Mouse (Mus musculus) cerebellum, adult 9-10 months (tissue): Measurements from ENCODE around the gene Anapc1.
"Not testable (repeated sequence)": the region's sequence is repeated elsewhere in the genome, so short reads cannot be mapped to it uniquely, and the experiment has no call there.

Source experiments
- DNase-seq: peaks from one replicate; pipeline ENCODE4 v3.0.0; 2022

Gene Anapc1

DNA sequence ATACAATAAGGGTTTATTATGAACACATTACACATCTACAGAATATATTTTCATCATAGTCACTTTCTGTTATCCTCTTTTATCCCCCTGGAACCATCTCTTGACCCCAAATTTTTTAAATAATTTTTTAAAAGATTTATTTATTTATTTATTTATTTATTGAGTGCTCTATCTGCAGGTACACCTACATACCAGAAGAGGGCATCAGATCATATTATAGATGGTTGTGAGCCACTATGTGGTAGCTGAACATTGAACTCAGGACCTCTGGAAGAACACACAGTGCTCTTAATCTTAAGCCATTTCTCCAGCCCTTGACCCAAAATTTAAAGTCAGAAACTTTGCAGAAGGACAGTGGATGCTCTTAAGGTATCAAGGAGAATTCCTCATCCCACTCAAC is 7.4 kb upstream of the Anapc1 start:
- no peak for DNase-seq

DNA sequence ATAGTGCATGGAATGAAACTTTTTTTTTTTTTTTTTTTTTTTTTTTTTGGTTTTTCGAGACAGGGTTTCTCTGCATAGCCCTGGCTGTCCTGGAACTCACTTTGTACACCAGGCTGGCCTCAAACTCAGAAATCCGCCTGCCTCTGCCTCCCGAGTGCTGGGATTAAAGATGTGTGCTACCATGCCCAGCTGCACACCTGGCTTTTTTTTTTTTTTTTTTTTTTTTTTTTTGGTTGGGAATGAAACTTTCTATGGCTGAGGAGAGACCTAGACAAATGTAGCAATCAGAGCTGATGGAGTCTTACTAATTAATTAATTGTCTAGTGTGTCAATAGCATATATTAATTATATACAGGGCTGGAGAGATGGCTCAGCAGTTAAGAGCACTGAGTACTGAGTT is 6.6 kb upstream of the Anapc1 start:
- not testable (repeated sequence) for DNase-seq

DNA sequence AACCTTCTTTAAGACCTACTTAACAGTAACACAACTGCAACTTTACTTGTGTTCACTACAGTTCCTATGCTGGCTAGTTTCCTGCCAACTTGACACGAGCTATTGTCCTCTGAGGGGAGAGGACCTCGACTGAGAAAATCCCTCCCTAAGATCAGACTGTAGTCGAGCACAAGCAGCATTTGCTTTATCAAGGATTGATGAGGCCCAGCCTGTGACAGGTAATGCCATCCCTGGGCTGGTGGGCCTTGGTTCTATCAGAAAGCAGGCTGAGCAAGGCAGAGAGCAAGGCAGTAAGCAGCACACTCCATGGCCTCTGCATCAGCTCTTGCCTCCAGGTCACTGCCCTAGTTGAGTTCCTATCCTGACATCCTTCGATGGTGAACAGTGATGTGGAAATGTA is 6.0 kb upstream of the Anapc1 start:
- DNase-seq: no peak

DNA sequence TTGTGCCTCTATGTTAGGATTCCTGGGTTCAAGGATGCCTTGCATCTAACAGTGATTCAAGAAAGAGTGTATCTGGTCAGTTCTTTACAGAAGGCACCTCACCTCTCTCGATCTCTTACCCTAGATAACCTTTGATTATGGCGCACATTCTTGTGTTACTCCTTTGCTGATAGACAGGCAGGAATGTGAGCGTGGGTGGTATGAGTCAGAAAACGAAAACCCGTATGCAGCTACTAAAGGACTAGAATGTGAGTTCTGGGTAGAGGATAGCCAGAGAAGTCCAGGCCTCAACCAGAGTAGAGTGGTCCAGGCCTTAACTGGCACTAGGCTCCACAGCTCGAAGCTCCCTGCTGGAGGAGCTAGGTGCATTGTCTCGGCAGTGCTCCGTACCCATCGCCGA is 5.6 kb upstream of the Anapc1 start:
- no peak for DNase-seq

DNA sequence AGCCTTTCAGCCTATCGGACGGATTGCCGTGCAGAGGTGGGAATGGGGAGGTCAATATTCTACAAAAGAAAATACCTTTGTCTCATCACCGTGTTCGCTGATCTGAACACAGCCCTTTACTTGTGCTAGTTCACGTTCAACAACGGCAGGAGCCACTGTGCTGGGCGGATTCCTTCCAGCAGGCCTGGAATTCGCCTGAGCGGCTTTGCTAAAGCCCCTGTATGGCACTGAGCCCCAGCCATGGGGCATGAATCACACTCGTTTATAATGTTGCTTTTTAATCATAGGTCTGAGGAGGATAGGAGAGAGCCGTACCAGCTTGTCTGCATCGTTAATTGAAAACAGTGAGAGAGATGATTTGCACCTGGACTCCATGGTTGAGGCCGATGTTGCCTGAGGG is 5.1 kb upstream of the Anapc1 start:
- DNase-seq: no peak

DNA sequence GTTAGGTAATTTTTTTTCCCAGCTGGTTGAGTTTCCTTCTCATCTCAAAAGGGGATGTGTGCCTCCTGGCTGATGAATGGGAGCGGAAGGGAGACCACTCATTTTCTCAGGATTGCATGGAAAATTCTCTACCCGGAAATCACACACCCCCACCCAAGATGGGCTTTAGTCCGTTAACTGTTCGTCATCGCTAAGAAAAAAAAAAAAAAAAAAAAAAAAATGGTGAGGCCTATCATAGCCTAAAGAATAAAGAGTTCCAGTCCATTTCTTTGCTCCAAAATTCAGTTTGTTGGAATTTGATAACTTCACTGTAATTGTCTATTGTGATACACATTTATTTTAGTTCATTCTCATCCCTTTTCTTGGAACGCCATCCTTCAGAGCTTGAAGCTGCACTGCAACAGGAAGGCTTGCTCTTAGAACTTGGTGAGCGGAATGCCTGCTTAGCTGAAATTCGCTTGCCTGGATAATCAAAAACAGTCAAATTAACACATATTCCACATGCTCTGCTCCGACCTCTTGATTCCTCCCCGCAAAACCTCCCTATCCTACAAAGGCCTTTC is 448 bp upstream of the Anapc1 start:
- no peak for DNase-seq

DNA sequence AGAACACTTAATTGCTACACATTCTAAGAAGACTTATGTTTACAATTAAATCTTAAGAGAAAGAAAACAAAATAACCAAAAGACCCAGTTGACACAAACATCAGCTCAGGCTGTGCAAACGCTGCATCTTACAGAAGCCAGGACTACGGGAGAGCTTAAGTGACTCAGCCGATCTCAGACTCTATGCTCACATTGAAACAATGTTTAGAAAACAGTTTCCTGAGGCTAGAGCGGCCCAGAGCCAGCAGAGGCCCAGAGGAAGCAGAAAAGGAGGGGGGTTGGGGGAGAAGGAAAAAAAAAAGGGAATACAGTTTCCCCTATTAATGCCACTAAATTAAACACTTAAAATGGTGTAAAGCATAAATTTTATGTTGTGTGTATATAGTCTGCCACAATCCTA is 6.5 kb downstream of the Anapc1 start:
- DNase-seq: no peak

DNA sequence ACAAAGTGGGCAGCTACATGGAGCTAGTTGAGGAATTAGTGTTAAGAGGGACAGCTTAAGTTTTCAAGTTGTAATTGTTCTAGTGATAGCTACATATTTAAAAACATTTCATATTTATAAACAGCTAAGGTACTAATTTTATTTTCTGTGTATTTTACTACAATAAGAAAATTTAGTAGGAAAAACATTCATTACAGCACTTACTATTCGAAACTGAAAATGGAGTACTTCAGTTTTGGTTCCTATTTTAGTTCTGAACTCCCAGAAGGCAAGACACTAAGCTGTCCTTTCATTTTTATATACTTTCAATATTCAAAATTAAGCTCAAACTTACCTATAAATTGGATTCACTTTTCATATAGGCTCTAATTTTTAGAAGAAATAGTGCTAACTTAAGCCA is 66.6 kb downstream of the Anapc1 start:
- no peak for DNase-seq

DNA sequence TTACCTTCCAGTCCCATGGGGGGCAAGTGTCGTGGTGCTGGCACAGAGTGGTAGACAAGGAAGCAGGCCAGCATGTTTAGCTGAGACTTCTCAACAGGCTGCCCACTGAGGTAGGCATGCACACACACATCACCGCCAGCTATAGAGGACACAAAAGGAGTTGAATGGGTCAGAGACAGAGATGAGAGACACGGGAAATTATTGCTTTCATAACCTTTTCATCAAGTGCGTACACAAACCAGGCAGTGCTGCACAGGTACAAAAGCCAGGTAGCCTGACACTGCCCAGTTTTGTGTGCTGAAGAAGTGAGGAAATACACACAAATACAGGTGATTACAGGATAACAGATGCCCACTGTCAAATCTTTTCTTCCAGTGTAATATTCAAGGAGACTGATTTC is 71.8 kb downstream of the Anapc1 start:
- DNase-seq: no peak

DNA sequence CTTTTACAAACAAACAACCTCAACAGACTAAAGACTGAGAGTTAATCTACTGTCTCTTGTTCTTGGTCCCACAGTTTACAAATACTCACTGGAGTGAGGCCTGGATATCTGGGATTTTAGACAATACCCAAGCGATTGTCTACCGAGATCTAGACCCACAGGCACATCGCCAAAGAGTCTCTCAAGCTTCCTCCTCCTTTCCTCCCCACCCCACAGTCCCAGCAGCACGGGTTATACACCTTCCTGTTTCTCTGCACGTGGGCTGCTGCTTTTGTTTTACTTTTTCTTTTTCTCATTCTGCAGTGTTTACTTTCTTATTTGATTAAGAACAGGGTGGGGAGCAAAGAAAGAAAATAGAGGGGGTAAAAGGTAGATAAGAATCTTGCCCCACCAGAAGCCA is 73.8 kb downstream of the Anapc1 start:
- no peak for DNase-seq

DNA sequence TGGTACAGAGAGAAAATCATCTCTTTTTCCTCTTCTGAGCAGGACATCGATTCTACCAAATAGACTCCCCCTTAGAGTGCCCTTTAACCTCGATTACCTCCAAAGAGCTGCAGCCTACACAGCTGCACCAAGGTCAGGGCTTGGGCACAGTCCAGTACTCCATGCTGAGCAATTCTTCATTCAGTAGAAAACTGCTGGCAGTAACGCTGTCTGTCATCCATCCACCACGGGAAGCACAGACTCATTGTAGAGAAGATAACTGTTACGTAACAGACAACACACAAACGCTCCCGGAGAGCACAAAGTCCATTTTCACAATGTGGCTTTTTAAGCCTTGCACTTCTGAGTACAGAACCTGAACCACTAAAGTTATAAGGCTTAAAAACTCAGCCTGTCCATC is 74.9 kb downstream of the Anapc1 start:
- no peak for DNase-seq

DNA sequence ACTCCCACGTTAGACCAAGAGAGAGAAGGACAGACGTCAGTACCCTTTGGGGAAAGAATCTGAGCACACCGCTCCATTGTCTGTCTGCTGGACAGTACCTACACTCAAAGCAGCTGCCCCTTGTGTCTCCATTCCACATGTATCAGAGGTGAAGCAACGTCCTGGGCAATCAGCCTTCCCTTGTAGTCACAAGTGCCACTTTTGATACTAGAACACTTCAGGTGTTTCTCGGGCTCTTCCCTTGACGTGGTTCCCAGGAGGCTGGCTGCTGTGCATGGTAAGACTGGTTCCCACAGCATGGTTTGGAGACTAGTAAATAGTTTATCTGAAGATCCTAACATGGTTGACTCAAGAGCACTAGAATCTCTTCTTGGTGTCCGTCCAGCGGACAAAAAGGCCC is 76.0 kb downstream of the Anapc1 start:
- no peak for DNase-seq

DNA sequence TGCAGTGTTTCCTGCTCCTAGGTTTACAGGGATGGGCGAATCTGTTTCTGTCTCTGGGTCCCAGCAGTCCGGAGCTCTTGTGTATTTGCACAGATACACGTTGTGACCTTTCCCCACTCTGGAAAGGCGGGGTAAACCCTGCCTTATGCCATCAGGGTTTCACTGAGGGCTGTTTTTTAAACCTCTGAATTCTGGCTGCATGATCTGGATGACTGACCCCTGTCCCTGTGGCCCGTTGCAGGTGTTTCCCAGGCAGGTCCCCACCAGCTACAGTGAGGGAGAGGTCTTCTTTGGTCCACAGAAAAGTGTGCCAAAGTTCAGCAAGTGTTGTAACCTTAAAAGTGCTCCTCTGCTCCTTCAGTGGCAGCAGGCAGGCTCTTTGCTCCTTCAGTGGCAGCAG is 77.9 kb downstream of the Anapc1 start:
- no peak for DNase-seq

DNA sequence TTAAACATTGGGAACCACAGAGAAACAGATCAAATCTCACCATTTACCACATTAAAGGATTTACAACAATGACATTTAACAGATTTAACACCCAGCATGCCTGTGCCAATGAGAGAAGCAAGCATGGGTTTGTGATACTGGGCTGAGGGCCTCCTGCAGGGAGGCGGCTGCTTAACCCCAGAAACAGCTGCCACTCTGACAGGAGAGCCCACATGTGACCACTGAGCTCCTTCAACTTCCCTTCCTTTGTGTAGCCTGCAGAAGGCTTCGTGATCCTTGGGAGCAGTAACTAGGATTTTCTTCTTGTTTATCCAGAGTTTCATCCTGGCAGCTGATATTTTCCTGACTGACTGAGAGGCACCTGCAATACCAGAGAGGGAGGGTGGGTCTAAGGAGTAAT is 85.7 kb downstream of the Anapc1 start:
- DNase-seq: no peak

DNA sequence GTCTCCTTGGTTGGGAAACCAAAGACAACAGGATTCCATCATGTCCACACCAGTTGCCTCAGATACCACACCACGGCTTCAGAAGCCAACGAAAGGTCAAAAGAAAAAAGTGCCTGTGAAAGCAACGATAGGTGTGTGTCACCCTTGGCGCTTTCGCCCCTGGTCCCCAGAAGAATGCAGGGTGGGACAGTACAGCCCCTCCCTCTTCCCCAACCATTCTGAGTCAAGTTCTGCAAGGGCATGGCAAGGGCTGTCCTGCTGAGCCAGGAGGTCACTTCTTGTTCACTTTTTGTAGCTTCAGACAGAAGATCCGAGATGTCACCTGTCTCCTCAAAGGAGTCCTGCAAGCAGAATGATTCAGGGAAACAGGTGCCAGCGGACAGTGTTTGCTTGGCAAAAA is 94.9 kb downstream of the Anapc1 start:
- no peak for DNase-seq

DNA sequence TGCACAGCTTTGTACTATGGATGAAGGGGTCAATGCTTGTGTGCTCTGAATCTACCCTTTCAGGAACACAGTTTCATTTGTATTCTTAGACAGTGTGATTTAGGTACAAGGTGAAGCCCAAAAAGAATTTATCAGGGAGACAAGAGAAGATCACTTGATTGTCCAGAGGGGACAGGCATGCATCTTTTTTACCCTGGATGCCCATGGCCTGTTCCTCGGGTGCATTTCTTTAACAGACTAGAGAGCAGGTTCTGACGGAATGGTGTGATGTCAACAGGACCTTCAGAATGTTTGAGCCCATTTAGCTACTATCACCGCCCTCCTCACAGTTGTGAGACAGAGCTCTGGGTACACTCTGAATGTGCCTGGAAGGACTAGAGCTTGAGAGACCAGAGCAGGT is 96.3 kb downstream of the Anapc1 start, which contains the start of gene Spdye4c:
TSS of gene Spdye4c (plus strand) at position 301 of the 400 bp plus-strand sequence.
- no peak for DNase-seq

DNA sequence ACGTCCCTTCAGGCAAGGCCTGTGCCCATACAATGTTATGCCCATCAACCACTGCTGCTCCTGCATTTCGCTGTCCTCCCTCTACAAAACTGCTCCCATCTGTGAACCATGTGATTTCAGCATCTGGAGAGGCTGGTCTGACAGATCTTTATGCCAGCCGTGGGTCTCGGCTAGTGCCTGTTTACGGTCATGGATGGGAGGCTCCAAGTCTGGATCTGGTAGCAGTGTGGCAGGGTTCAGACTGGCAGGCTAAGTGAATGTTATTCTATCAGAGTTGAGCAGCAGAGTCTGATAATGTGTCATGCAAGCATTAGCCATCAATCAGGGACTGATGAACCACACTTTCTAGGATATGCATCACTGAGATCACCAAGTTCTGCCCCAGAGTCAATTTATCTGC is 104.3 kb downstream of the Anapc1 start:
- DNase-seq: no peak

DNA sequence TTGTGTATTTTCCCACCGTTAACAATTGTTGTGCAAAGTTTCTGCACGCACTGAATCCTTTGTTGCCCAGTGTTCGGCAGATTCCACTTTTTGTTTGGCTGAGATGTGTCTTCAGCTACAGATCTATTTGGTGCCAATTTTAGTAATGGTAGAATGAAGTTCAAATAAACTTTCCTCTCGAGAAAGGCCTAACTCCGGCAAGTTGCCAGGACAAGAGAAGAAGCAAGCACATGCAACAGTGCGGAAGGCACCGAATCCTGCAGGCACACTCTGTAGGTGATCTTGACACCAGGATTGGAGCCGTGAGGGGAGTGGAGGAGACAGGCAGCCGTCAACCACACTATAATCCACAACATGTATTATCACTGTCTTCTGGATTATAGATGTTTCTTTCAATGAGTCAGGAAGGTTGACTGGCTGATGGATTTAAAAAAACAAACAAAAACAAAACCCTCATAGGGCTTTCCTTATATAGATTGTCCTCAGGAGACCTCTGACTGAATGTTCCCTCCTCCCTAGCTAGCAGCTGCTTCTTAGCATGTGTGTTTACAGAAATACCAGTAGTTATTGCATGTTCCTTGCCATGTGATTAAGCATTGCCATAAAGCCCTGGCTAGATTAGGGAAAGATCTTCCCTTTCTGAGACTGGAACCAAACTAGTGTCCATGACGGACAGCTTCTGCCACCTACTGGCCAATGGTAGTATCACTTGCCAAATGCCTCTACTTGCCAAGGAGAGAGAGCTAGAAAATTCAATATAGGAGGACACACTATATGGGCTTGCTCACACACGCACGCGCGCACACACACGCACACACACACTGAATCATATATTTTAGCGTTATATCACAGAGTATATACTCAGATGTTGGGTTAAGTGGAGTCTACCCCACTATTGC is 114.2 kb downstream of the Anapc1 start:
- DNase-seq: peak; percentile 85

DNA sequence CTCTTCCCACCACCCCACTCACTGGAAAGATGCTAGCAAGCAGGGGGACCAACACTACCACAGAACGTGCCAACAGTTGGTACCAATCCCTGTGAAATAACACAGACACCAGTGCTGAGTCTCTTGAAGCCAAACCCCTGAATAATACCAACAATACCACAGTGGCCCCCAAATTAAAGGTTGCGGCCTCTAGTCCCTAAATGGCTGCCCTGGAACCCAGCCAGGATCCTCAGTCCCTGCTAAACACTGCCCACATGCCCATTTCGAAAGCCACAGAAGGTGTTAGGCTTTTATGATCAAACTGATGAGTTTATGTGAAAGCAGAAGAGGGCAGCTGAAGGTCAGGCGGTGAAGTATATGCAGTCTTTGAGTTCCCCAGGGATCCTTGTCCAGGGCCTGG is 116.2 kb downstream of the Anapc1 start:
- no peak for DNase-seq

DNA sequence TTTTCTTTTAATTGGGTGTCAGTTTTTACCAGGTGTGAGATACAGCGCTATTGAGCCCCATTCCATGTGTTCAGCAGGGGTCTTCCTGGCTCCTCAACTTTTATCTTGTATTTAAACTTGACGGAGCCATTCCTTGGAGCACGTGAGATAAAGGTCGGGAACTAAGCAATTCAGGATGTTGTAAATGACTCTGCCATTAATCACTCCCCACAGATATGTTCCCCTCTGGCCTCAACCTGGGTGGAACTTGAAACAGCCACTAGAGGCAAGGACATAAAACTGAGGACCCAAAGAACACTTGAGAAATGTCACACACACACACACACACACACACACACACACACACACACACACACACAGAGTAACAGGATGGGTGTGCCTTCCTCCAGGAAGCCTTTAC is 118.7 kb downstream of the Anapc1 start:
- DNase-seq: no peak

DNA sequence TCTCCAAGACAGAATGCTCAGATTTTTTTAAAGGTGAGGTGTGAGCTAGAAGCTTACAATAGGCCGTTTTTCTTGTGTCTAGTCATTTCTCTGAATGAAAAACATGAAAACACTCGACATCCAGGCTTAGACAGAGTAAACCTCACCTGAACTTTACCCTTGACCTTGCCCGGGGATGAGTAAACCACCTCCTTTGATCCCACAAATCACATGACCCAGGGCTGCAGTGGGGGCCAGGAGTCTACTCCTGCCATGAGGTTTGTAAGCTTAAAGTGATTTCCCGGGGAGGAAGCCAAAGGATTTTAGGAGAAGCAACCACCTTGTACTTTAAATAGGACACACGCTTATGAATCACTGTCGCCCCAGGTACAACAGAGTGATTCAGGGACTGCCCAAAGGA is 119.2 kb downstream of the Anapc1 start:
- DNase-seq: no peak

DNA sequence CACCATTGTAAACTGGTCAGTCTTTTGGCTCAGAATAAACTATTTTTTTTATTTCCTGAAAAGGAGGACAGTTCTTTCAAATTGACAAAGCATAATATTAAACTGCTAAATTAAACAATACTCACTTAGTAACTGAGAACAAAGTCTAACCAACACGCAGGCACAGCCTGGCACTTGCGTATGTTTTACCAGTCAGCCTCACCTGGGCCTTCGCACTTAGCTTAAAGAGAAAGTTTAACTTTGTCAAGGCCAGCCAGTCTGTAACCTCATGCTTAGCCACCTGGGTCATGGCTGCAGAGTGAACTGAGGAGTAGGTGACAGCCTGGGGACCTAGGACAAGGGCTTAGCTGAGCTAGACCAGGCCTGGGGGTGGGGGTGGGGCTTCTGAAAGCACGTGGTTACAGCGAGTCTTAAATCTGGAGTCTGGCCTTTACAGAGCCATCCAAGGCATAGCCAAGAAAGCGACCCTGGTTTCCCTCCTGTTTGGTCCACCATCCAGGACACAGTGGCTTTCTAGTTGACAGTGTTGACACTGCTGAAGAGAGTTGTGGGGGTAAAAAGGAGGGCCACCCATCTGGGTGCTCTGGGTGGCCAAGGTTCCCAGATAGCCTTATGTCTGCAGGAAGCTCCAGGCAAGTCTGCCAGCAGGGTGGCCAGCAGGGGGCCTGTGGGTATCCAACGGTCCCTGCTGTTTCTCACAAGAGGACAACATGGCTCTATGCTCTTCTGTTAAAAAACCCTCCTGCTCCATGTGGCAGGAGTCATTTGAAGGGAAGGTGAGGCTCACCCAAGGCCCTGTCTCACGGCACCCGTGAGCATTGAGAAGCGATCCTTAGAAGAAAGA is 120.7 kb downstream of the Anapc1 start:
- peak; percentile 15 for DNase-seq

DNA sequence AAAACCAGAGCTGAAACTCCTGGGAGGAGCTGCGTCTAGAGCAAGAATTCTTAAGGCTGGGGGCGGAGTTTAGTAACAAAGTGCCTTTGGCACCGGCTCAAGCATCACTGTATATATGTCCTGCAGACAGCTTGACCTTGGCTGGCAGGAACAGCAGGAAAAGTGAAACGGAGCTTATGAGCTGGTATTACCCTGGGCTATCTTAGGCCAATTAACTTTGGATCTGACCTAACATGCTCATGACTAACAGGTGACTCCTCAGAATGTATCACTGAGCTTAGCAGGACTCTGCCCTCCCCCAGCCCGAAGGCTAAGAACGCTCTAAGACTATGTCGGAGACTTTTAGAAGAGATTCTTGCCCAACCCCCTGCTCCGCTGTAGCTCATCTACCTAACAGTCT is 121.3 kb downstream of the Anapc1 start:
- DNase-seq: no peak

DNA sequence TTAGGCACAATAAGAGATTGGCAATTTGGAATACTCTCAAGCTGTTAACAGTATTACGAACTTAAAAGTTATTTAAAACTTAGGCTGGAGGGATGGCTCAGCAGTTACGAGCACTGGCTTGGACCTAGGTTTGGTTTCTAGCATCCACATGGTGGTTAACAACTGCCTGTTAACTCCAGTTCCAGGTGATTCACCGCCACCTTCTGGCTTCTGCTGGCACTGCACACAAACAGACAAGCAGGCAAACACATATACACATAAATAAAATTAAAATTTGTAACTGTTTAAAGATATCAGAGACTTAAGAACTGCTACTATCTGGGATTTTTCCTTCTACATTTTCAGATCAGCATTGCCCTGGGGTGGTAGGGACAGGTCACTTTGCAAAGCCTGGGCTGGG is 123.0 kb downstream of the Anapc1 start:
- DNase-seq: no peak
